Mouse (Mus musculus) cerebellum, adult 9-10 months (tissue): ENCODE results near the gene Grasp.

Experiments
- DNase-seq: peaks from one replicate; pipeline ENCODE4 v3.0.0; 2022

Gene Grasp

DNA sequence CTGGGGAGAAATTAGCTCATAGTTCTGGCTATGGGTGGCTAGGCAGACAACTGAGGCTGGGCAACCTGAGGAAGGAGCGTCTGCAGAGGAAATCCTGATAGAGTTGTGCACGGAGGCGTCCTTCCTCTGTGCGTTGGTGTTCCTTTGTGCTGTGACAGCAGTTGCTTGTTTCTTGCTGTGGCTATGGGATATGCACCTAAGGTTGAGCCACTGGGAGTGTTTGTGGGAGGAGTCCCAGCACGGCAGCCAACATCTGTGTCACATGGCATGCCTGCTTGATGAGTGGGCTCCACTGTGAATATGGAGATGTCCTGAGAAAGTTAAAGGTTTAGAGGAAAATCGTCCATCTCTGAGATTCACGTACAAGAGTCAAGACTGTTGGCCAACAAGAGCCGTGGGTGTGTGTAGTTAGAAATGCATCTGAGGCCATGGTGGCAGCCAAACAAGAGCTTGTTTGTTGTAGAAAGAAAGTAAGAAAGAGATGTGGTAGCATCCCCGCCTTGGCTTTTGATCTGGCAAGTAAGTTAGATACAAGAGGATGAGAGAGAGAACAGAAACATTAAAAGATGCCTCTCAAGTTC lies 26.3 kb downstream of the Grasp start:
- no peak for DNase-seq

DNA sequence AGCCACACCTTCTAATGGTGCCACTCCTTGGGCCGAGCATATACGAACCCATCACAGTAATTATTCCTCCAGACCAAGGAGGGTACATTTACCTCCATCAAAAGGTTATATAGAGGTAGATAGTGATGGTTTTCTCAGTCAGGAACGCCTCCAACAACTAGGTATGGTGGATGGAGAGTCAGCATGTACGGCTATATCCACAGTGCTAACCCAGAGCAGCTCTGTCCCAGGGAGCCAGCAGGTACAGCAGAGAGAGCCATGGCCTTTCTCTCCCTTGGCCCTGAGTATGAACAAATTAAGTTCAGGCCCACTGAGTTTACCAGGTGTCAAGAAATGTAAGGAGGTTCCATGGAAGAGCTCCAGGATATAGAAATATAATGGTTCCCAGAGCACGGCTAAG lies 27.9 kb downstream of the Grasp start:
- DNase-seq, result no peak

DNA sequence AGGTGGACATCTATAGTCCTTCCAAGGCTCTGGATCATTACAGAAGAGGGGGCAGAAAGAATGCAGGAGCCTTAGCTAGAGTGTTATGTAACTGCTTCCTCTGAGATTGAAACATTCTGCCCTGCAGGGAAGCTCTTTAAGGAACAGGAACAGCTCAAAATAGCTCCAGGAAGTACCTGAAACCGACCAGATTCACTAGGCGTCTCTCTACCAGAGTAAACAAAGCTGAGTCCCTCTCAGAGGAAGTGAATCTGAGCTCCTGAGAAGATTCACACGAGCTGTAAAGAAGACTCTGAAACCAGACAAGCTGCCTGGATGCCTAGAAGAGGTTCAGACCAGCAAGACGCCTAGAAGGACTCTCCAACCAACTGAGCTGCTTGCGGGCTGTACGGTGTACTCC lies 28.6 kb downstream of the Grasp start:
- no peak for DNase-seq

DNA sequence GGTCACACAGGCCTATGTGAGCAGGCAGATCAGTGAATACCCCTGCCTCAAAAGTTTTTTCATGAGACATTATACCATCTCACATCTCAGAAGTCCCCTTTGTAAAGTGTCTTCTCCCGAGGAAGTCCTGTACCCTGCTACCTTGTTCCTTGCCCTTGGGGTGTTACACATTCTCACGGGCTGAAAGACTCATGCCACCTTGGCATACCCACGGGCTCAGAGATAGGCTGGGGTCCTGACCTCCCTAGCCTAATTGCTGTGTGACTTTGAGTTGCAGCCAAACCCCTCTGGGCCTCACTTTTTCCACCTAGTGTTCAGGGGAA lies 29.5 kb downstream of the Grasp start:
- DNase-seq, result no peak

DNA sequence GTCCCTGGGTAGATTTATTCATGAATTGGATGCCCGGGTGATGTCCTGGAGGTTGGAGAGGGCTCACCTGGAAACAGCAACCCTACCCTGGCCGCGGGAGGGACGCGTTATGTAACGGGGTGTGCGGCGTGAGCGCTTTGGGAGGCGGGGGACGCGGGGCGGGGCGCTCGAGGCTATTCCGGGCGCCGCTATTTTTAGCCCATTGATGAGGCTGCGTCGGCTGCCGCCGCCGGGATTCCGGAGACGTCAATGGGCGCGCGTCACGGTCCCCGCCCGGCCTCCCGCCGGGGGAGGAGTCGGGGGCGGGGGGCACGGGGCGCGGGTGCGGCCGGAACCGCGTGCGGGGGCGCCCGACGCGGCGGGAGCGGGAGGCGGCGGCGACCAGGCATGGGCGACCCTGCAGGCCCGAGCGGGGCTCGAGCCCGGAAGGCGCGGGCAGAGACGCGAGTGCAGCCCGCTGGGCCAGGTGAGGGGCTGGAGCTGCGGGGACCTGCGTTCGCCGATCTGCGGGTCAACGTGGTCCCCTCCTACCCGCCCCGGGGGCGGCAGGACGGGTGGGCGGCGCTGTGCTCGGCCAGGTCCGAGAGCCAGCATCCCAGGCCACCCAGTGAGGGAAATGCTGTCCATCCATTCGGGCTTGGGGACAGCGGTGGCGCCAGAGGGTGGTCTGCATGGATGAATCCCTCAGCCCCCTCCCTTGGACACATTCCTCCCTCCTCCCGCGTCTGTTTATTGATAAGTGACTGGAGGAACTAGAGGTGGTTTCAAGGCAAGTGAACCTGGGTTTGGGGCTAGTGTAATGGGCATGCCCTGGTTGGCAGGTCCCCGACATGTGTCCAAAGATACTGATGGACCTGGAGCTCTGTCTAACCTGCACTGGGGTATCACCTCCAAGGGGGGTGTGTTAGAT lies 30.2 kb downstream of the Grasp start, which contains the start of gene Nr4a1:
Gene Nr4a1 (plus strand): TSS at position 384 of the 910 bp plus-strand sequence.
- peak; percentile 85 for DNase-seq

DNA sequence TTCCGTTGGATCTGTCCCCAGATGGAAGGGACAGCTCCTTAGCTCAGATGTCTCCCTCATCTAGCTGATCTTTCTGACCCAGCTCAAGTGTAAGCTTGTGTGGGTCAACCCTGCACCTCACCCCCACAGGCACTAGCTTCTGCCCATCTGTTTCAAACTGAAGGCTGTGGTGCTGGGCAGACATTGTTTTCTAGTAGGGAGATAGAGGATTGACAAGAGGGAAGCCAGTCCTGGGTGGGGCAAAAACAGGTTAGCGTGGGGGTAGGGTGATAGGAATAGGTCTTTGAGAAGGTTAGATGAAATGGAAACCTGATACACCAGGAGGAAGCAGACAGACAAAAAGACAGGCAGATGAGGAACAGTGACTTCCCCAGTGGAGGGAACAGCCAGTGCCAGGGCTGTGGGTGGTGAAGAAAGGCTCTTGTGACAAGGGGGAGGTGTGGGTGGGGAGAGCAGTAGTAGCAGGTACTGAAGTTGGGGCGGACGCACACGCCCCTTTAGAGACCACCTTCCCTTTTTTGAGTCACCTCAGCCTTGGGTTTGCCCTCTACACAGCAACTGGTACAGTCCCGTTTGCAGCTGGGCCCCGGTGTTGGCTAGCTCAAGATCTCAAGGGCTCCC lies 32.0 kb downstream of the Grasp start:
- no peak for DNase-seq

DNA sequence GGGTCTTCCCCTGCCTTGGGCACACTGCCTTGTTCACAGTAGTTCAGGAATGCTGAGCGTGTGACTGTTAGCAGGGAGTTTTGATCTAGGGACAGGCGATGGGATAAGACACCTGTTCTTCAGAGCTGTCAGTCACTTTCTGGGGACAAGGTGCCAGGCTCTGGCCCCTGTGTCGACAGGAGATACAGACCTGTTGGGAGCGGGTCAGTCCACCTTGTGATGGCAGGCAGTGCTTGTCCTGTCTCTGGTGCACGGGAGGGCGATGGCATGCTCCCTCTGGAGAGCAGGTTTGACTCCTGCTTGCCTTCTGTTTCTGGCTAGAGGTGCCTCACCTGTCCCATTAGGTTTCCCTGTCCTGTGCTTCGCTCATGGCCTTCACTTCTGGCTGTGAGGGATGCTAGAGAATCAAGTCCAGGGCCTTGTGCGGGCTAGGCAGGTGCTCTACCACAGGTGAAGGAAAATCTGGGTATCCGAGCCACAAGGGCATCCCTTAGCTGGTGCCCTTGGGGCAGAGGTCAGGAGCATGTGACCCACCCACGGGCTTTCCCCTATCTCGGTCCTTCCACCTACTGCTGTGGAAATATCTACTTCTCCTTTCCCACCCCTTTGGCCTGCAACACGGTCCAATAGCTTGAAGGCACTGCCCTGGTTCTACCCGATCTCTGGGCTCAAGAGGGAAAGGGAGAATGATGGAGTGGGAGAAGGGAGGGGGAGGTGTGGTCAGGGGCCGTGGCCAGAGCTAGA lies 32.6 kb downstream of the Grasp start:
- DNase-seq, result no peak

DNA sequence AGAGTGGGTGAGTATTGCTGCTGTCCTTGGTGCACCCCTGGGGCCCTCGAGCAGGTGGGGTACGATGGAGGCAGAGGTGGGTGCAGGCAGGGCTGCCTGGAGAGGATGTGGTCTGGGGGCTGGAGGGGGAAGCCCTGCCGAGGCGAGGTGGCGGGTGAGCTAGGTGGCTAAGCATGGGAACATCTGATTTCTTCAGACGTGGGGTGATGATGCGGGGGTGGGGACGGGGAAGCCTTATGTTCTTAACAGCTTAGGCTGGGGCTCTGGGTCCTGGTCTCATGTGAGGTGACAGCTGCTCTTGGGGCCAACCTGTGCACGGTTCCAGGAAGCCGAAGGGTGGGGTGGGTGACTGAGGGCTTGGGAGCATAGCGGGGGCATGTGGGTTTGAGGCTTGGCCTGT lies 34.4 kb downstream of the Grasp start:
- DNase-seq, result no peak

DNA sequence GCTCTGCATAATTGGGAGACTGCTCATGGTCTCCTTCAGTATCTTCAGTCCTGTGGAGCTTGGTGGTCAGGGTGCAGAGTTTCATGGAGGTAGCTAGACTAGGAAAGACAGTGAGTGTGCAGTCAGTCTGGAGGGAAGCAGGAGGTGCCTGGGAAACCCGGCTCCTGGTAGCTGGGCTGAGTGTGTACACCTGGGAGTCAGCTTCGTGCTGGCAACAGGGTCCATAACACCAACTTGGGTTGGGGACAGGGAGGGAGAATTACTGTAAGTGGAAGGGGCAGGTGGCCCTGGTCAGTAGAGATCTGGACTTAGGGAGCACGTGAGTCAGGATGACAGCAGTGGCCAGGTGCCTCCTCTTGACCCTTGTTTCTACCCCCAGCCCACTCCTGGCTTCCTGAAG lies 35.9 kb downstream of the Grasp start:
- DNase-seq, result no peak

DNA sequence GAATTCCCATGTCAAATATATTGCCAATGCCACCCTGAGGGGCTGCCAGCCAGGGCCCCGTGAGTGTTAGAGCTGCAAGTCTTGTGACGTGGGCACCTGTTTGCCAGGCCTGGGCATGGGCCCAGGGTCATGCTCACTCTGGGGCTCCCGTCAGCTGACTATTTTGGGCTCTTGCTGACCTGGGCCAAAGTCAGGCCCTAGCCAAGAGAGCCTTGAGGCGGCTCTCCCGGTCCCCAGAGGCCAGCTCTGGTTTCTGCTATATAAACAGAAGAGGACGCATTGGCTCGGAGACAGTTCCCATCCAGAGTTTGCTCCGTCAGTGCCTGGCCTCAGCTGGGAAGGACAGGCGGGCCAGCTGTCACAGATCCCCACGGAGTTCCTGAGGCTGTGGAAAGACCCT lies 36.4 kb downstream of the Grasp start:
- DNase-seq, result no peak

DNA sequence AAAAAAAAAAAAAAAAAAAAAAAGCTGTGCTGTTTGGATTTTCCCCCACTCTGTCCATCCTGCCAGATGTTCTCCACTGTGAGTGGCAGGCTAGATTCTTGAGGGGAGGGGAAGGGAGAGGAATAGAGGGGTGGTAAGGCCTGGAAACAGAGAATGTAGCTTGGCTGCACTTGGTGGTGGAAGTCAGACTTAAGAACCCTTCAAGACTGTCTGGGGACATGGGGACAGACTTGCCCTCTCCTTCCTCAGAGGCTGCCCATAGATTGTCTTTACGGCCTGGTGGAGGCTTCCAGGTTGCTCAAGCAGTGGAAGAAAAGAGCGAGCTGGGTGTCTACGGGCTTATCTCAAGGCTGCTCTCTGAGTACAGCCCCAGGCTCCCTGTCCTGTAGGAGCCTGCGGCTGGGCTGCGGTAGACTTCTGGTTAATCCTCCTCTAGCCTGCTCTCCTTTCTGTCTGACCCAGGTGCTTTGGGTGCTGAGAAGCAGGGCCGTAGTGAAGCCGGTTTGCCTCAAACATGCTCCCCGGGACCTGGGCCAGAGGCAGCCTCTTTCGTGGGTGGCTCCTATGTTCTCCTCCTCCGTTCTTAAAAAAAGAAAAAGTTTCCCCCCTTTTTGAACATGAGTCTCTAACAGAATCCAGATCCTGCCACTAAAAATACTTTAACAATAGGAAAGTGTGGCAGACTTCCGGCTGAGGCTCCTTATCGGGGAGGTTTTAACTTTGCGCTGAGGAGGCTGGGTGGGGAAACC lies 37.1 kb downstream of the Grasp start:
- DNase-seq, result no peak

DNA sequence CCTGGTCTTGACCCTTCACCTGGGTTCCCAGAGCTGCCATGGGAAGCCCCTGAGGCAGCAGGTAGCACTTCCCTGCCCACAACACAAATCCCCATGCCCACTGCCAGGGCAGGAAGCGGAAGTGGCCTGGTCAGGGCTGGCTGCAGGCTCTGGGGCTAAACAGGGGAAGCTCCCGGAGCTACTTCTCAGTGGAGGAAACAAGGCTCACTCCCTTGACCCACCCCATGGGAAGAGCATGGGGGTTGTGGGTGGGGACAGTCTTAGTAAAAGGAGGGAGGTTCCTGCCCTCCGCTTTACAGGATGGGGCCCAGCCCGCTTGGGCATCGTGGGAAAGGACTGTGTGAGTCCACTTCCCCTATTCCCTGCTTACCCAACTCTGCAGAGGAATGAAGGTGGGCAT lies 38.5 kb downstream of the Grasp start:
- DNase-seq, result no peak

DNA sequence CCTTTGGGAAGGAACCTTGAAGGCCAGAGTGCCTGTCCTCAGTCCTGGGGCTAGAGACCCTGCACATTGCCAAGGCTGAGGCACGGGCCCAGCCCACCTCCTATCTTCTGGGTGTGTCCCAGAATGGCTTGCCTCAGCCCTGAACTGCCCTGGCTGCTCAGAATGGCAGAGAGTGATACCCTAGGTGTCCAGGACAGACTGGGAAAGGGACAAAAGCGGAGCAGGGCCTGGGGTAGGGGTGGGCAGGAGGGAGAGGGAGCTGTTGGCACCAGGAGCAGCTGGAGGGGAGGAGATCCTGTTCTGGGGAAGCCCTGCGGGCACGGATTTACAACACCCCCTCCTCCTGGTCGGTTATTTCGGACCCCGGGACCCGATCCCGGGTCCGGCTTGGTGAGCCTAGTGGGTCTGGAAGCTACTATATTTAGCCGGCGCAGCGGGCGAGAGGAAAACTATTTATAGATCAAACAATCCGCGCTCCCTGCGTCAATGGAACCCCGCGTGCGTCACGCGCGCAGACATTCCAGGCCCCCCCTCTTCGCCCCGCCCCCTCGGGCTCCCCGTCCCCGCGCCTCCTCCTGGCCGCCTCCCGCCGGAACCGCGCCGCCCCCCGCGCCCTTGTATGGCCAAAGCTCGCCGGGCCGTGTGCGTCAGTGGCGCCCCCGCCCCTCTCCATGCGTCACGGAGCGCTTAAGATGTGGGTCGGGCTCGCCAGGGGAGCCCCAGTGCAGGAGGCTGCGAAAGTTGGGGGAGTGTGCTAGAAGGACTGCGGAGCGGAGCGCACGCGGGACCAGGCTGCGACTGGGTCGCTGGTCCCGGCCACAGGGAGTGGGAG lies 42.4 kb downstream of the Grasp start:
- peak; percentile 85 for DNase-seq

DNA sequence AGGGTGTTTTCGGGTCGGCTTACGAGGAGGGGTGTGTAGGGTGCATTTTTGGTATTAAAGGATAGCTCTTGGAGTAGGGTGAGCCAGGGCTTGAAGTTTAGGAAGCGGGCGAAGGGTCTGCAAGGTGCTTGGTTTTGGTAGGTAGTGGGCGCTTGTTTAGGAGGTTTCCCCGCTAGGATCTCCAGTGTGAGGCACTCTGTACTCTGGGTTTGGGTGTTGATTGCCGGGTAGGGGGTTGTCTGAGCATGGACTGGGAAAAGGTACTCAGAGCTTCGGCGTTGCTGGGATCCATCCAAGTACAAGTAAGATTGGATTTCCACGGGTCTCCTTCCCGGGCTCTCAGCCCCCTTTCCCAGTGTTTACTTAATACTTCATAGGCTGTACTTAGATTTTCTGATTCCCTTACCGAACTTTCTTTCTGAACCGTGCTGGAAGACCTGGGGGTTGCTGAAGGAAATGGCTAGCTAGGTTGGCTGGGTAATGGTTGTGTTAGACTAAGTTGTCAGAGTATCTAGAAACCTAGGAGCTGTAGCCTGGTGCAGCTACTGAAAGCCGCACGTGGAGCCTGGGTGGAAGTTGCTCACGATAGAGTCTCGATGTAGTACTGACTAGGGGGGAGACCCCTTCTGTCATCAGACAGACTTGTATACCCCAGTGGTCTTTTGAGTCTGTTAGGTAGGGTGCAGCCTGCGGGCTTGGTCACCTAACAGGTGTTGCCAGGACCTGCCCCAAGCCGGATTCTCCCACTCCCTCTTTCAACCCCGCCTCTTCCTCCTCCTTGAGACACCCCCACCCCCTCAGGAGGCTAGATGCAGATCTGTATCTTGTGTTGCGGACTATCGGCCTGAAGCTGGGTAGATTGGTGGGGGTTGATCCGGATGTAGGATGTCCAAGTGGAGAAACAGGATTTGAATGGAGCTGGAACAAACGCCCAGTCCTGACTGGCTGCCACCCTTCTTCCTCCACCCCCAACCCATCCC lies 43.4 kb downstream of the Grasp start:
- peak; percentile 51 for DNase-seq

DNA sequence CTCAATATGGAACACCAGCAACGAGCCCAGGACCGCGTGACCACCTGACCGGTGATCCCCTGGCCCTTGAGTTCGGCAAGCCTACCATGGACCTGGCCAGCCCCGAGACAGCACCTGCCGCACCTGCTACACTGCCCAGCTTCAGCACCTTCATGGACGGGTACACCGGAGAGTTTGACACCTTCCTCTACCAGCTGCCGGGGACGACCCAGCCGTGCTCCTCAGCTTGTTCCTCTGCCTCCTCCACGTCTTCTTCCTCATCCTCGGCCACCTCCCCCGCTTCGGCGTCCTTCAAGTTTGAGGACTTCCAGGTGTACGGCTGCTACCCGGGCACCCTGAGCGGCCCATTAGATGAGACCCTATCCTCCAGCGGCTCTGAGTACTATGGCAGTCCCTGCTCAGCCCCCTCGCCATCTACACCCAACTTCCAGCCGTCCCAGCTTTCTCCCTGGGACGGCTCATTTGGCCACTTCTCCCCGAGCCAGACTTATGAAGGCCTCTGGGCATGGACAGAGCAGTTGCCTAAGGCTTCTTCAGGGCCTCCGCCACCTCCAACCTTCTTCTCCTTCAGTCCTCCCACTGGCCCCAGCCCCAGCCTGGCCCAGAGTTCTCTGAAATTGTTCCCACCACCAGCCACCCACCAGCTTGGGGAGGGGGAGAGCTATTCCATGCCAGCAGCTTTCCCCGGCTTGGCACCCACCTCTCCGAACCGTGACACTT lies 46.3 kb downstream of the Grasp start:
- DNase-seq, result no peak

DNA sequence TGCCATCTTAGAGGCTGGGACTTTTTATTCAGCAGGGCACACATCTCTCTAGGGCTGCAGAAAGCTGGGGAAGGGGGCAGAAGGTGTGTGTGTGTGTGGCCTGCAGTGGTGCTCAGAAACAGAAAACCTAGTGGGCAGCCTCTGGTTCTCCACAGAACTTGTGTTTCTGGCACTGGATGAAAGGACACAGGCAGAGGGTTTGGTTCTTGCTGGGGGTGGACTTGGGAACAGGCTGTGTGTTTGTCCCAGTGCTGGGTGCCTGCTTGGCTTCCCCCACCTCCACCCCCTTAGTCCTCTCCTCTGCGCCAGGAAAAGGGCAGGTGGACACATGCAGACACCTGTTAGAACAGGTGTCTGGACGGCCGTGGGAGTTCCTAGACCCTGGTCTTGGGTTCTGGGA lies 47.1 kb downstream of the Grasp start:
- DNase-seq, result no peak

DNA sequence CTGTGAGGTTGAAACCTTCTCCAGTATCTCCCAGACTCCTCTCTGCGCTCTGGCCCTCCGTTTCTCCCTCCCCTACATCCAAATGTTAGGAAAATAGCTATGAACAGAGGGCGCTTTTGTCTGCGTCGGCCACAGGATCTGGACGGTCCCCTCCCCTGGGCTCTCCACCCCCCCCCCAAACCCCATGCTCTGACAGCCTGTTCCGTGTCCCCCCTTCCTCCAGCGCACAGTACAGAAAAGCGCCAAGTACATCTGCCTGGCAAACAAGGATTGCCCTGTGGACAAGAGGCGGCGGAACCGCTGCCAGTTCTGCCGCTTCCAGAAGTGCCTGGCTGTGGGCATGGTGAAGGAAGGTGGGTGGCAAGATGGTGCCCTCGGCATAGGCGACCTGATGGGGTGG lies 47.5 kb downstream of the Grasp start:
- no peak for DNase-seq

DNA sequence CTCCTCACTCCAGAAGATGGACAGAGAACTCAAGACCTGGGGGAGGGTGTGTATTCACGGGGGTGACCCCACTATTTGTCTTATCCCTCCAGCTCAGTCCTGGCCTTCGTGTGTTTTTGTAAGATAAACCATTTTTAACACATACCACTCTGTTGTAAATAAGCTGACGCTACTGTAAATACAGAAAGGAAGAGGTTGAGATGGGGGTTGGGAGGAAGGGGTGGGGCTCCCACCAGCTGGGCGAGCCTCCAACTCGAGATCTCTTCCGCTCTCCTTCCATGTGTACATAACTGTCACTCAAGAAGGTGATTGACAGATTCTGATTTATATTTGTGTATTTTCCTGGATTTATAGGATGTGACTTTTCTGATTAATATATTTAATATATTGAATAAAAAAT lies 50.4 kb downstream of the Grasp start:
- DNase-seq, result no peak

DNA sequence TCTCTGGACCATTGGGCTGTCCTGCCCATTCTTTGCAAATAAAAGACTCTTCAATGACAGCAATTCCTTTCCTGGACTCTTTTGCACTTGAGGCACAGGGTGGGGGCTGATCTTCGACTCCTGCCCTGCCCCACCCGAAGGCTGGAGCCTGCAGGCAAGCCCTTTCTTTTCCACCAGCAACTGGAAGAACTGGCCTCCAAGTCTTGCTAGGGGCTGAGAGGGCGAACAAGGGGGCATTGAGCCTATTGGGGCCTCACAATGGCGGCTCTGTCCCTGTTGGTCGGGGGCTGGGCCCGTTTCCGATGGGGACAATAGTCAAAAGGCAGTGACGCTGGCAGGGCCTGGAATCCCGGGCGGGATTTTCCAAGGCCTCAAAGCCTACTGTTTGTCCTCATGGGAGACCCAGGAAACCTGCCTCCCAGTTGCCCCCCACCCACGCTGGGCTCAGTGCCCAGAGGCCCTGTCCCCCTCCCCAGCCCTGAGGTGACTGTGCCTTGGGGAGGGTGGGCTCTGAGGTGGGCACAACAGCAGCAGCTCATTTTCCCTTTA lies 53.4 kb downstream of the Grasp start:
- DNase-seq, result peak; percentile 31

DNA sequence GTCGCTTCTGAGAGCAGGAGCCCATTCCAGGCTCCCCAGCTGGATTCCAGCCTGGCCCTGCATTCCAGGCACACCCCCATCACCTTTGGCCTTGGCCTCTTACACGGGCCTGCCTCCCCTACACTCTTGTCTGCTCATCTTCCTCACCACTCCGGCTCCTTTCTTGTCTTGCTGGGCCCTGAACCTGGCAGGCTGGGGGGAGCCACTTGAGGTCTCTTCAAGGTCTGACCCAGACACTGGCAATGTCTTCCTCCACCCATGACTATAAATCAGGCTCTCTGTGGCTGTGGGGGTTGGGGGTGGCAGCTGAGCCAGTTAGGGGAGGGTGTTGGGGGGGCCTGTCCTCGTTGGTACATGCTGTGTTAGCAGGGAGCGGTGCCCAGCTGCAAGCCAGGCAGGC lies 54.6 kb downstream of the Grasp start:
- DNase-seq, result no peak
